Mouse (Mus musculus): ENCODE results near the gene Nop53. TPM values are rescaled to one million over a fixed set of nuclear protein-coding genes. Genes with fewer than 3 reads are reported as not detected.
A peak's percentile ranks its signal among the peaks of the same experiment; 100 is the strongest.

Gene Nop53
- polyA plus RNA-seq, 1 experiment from 2014 or later = 99.9 TPM

- H3K9me3 ChIP-seq (ENCODE audit: control insufficient read depth, low read length) = no peaks in the 10 kb centered on the region
These were observed 12.2 kb downstream of the Nop53 start for GRCm38 (mm10) chr7:15933437-15934359.

GRCm38 (mm10) chr7:15931635-15932034, 14.2 kb downstream of the Nop53 start:
- ATAC-seq (ENCODE audit: low read depth) = no peak
- Histone ChIP-seq H3K9ac (replicated peaks; ENCODE audit: low read depth, low read length) (no peak overlapping the region), H3K4me2 (ENCODE audit: low read depth, low read length) (no peak overlapping the region), H3K27me3 (ENCODE audit: control insufficient read depth, insufficient read depth, low read length) (no peaks in the 10 kb centered on the region), H3K36me3 (ENCODE audit: control insufficient read depth, insufficient read depth, low read length) (no peaks in the 10 kb centered on the region), H3K4me3 (ENCODE audit: low read depth, low read length) (no peak overlapping the region), H3K9me3 (ENCODE audit: control insufficient read depth, low read length) (no peaks in the 10 kb centered on the region), H3K4me1 (ENCODE audit: control insufficient read depth, insufficient read depth, low read length) (no peaks in the 10 kb centered on the region), H3K27ac (ENCODE audit: low read depth, low read length) (no peak overlapping the region)
- whole genome bisulfite sequencing = 94% methylated on average over 3 of the region's 3 CpGs

More at GRCm38 (mm10) chr7:15933437-15934359, 12.2 kb downstream of the Nop53 start:
- Histone ChIP-seq H3K4me1 (ENCODE audit: control insufficient read depth, insufficient read depth, low read length) (no peaks in the 10 kb centered on the region), H3K27ac (ENCODE audit: low read depth, low read length) (no peak overlapping the region), H3K9ac (replicated peaks; ENCODE audit: low read depth, low read length) (no peak overlapping the region), H3K4me3 (ENCODE audit: low read depth, low read length) (no peak overlapping the region), H3K36me3 (ENCODE audit: control insufficient read depth, insufficient read depth, low read length) (peaks cover 18% of the 10 kb centered on the region), H3K4me2 (ENCODE audit: low read depth, low read length) (no peak overlapping the region), H3K27me3 (ENCODE audit: control insufficient read depth, insufficient read depth, low read length) (no peaks in the 10 kb centered on the region)
- 62% methylated on average over 16 of the region's 16 CpGs for WGBS
- ATAC-seq (ENCODE audit: low read depth) = no peak

- no peak overlapping the region for H3K4me3 ChIP-seq (ENCODE audit: low read depth, low read length)
- no peak overlapping the region for H3K9ac ChIP-seq (replicated peaks; ENCODE audit: low read depth, low read length)
- no peak overlapping the region for H3K27ac ChIP-seq (ENCODE audit: low read depth, low read length)
- no peaks in the 10 kb centered on the region for H3K27me3 ChIP-seq (ENCODE audit: control insufficient read depth, insufficient read depth, low read length)
- WGBS = 71% methylated on average over 2 of the region's 2 CpGs
- no peaks in the 10 kb centered on the region for H3K9me3 ChIP-seq (ENCODE audit: control insufficient read depth, low read length)
- no peak for ATAC-seq (ENCODE audit: low read depth)
- H3K36me3 ChIP-seq (ENCODE audit: control insufficient read depth, insufficient read depth, low read length) = no peaks in the 10 kb centered on the region
- no peak overlapping the region for H3K4me2 ChIP-seq (ENCODE audit: low read depth, low read length)
- H3K4me1 ChIP-seq (ENCODE audit: control insufficient read depth, insufficient read depth, low read length) = no peaks in the 10 kb centered on the region
These were observed 15.3 kb downstream of the Nop53 start for GRCm38 (mm10) chr7:15930543-15930942.

GRCm38 (mm10) chr7:15929910-15930309, 16.0 kb downstream of the Nop53 start:
- no peak for ATAC-seq (ENCODE audit: low read depth)
- Histone ChIP-seq H3K36me3 (ENCODE audit: control insufficient read depth, insufficient read depth, low read length) (no peaks in the 10 kb centered on the region), H3K27ac (ENCODE audit: low read depth, low read length) (no peak overlapping the region), H3K4me2 (ENCODE audit: low read depth, low read length) (no peak overlapping the region), H3K9ac (replicated peaks; ENCODE audit: low read depth, low read length) (no peak overlapping the region), H3K4me1 (ENCODE audit: control insufficient read depth, insufficient read depth, low read length) (no peaks in the 10 kb centered on the region), H3K27me3 (ENCODE audit: control insufficient read depth, insufficient read depth, low read length) (no peaks in the 10 kb centered on the region), H3K9me3 (ENCODE audit: control insufficient read depth, low read length) (no peaks in the 10 kb centered on the region), H3K4me3 (ENCODE audit: low read depth, low read length) (no peak overlapping the region)
- WGBS = 40% methylated on average over 4 of the region's 4 CpGs

- under 1% methylated on average over 33 of the region's 33 CpGs for WGBS
- Histone ChIP-seq H3K36me3 (ENCODE audit: control insufficient read depth, insufficient read depth, low read length) (peaks cover 10% of the 10 kb centered on the region), H3K27me3 (ENCODE audit: control insufficient read depth, insufficient read depth, low read length) (no peaks in the 10 kb centered on the region), H3K4me3 (ENCODE audit: low read depth, low read length) (peak within 1 kb of the TSS; percentile 85), H3K9me3 (ENCODE audit: control insufficient read depth, low read length) (no peaks in the 10 kb centered on the region), H3K4me1 (ENCODE audit: control insufficient read depth, insufficient read depth, low read length) (peaks cover 12% of the 10 kb centered on the region; the same call in 1 of the 2 replicates), H3K9ac (replicated peaks; ENCODE audit: low read depth, low read length) (peak within 1 kb of the TSS; percentile 64), H3K27ac (ENCODE audit: low read depth, low read length) (peak within 1 kb of the TSS; percentile 73), H3K4me2 (ENCODE audit: low read depth, low read length) (peak within 1 kb of the TSS; percentile 65)
- peak; percentile 95 for ATAC-seq (ENCODE audit: low read depth)
These were observed 23.6 kb downstream of the Nop53 start, which contains the start of gene Selenow for GRCm38 (mm10) chr7:15922220-15922773. TSS of gene Selenow (minus strand) at chr7:15922402.

GRCm38 (mm10) chr7:15921796-15922195, 24.1 kb downstream of the Nop53 start:
- Histone ChIP-seq H3K9me3 (ENCODE audit: control insufficient read depth, low read length) (no peaks in the 10 kb centered on the region), H3K4me3 (ENCODE audit: low read depth, low read length) (peak overlapping the region; percentile 85), H3K9ac (replicated peaks; ENCODE audit: low read depth, low read length) (peak overlapping the region; percentile 64), H3K4me2 (ENCODE audit: low read depth, low read length) (peak overlapping the region; percentile 65), H3K27ac (ENCODE audit: low read depth, low read length) (peak overlapping the region; percentile 73), H3K27me3 (ENCODE audit: control insufficient read depth, insufficient read depth, low read length) (no peaks in the 10 kb centered on the region), H3K4me1 (ENCODE audit: control insufficient read depth, insufficient read depth, low read length) (peaks cover 12% of the 10 kb centered on the region; the same call in 1 of the 2 replicates), H3K36me3 (ENCODE audit: control insufficient read depth, insufficient read depth, low read length) (peaks cover 10% of the 10 kb centered on the region)
- peak; percentile 44 for ATAC-seq (ENCODE audit: low read depth)
- under 1% methylated on average over 10 of the region's 10 CpGs for WGBS

GRCm38 (mm10) chr7:15920645-15921190, 25.2 kb downstream of the Nop53 start:
- no peaks in the 10 kb centered on the region for H3K27me3 ChIP-seq (ENCODE audit: control insufficient read depth, insufficient read depth, low read length)
- H3K36me3 ChIP-seq (ENCODE audit: control insufficient read depth, insufficient read depth, low read length) = peaks cover 10% of the 10 kb centered on the region
- peak overlapping the region; percentile 64; the same call in 1 of the 2 replicates for H3K9ac ChIP-seq (replicated peaks; ENCODE audit: low read depth, low read length)
- H3K4me3 ChIP-seq (ENCODE audit: low read depth, low read length) = peak overlapping the region; percentile 85
- peaks cover 12% of the 10 kb centered on the region; the same call in 1 of the 2 replicates for H3K4me1 ChIP-seq (ENCODE audit: control insufficient read depth, insufficient read depth, low read length)
- WGBS = 93% methylated on average over 6 of the region's 6 CpGs
- H3K9me3 ChIP-seq (ENCODE audit: control insufficient read depth, low read length) = no peaks in the 10 kb centered on the region
- no peak for ATAC-seq (ENCODE audit: low read depth)
- peak overlapping the region; percentile 65 for H3K4me2 ChIP-seq (ENCODE audit: low read depth, low read length)
- H3K27ac ChIP-seq (ENCODE audit: low read depth, low read length) = no peak overlapping the region

GRCm38 (mm10) chr7:15919947-15920346, 25.9 kb downstream of the Nop53 start:
- H3K36me3 ChIP-seq (ENCODE audit: control insufficient read depth, insufficient read depth, low read length) = peaks cover 10% of the 10 kb centered on the region
- no peak for ATAC-seq (ENCODE audit: low read depth)
- peak overlapping the region; percentile 85; the same call in 1 of the 2 replicates for H3K4me3 ChIP-seq (ENCODE audit: low read depth, low read length)
- H3K4me1 ChIP-seq (ENCODE audit: control insufficient read depth, insufficient read depth, low read length) = peaks cover 12% of the 10 kb centered on the region; the same call in 1 of the 2 replicates
- H3K4me2 ChIP-seq (ENCODE audit: low read depth, low read length) = peak overlapping the region; percentile 65
- WGBS = 97% methylated on average over 9 of the region's 9 CpGs
- H3K27ac ChIP-seq (ENCODE audit: low read depth, low read length) = no peak overlapping the region
- no peaks in the 10 kb centered on the region for H3K9me3 ChIP-seq (ENCODE audit: control insufficient read depth, low read length)
- H3K27me3 ChIP-seq (ENCODE audit: control insufficient read depth, insufficient read depth, low read length) = no peaks in the 10 kb centered on the region
- no peak overlapping the region for H3K9ac ChIP-seq (replicated peaks; ENCODE audit: low read depth, low read length)
